Comparison of ENCODE assay signal across 8 mouse cellular contexts in genomic region chr5:139724336-139725116, GRCm38 (mm10). TPM values are rescaled to one million over a fixed set of nuclear protein-coding genes. Genes with fewer than 3 reads are reported as not detected.
A peak's percentile ranks its signal among the peaks of the same experiment; 100 is the strongest.
DNase-seq lines count a peak whose midpoint lies in the region; ATAC-seq lines count a peak whose summit lies in the region.

No protein-coding gene starts in this region.

- H3K9me3 ChIP-seq in kidney, embryonic 15.5 days (replicated peaks) = no peaks in the 10 kb centered on the region
- no peaks in the 10 kb centered on the region for H3K9me3 ChIP-seq in heart, embryonic 12.5 days (replicated peaks)
- H3K9me3 ChIP-seq in midbrain, embryonic 13.5 days = no peaks in the 10 kb centered on the region

- H3K27ac ChIP-seq in kidney, embryonic 15.5 days = peak overlapping the region; percentile 64; the same call in 1 of the 2 replicates
- H3K27ac ChIP-seq in heart, embryonic 12.5 days (ENCODE audit: poor library complexity, severe bottlenecking) = no peak overlapping the region
- H3K27ac ChIP-seq in midbrain, embryonic 13.5 days = no peak overlapping the region

- H3K36me3 ChIP-seq in kidney, embryonic 15.5 days = no peaks in the 10 kb centered on the region
- H3K36me3 ChIP-seq in heart, embryonic 12.5 days = no peaks in the 10 kb centered on the region
- no peaks in the 10 kb centered on the region for H3K36me3 ChIP-seq in midbrain, embryonic 13.5 days

- H3K4me2 ChIP-seq in kidney, embryonic 15.5 days = peak overlapping the region; percentile 36
- H3K4me2 ChIP-seq in heart, embryonic 12.5 days = no peak overlapping the region
- H3K4me2 ChIP-seq in midbrain, embryonic 13.5 days (replicated peaks) = no peak overlapping the region

- peaks cover 24% of the 10 kb centered on the region for H3K4me1 ChIP-seq in kidney, embryonic 15.5 days
- peaks cover 17% of the 10 kb centered on the region for H3K4me1 ChIP-seq in heart, embryonic 12.5 days (replicated peaks)
- H3K4me1 ChIP-seq in midbrain, embryonic 13.5 days (replicated peaks) = peaks cover 5% of the 10 kb centered on the region; the same call in 1 of the 2 replicates

- no peak overlapping the region for H3K4me3 ChIP-seq in kidney, embryonic 15.5 days (replicated peaks)
- H3K4me3 ChIP-seq in heart, embryonic 12.5 days = no peak overlapping the region
- H3K4me3 ChIP-seq in midbrain, embryonic 13.5 days (replicated peaks) = no peak overlapping the region

- DNase-seq in adrenal gland, adult 2 months = peak; percentile 45
- no peak for DNase-seq in adrenal gland, postnatal 4 days (ENCODE audit: low spot score in 2 of 2)
- DNase-seq in kidney, adult 11 months = no peak

- H3K27me3 ChIP-seq in kidney, embryonic 15.5 days = no peaks in the 10 kb centered on the region
- H3K27me3 ChIP-seq in heart, embryonic 12.5 days (replicated peaks) = no peaks in the 10 kb centered on the region
- H3K27me3 ChIP-seq in midbrain, embryonic 13.5 days = no peaks in the 10 kb centered on the region

- ATAC-seq in kidney, embryonic 15.5 days (replicated peaks; ENCODE audit: low FRiP score) = peak; percentile 52; the same call in 1 of the 2 replicates
- ATAC-seq in heart, embryonic 12.5 days (ENCODE audit: insufficient number of reproducible peaks, low FRiP score) = 0 out of 2 replicates have a peak, but pooled peaks have one; percentile 18
- 0 out of 2 replicates have a peak, but pooled peaks have one; percentile 11 for ATAC-seq in midbrain, embryonic 13.5 days
- ATAC-seq in megakaryocyte, adult 5-6 weeks (ENCODE audit: poor library complexity, severe bottlenecking) = no peak
- ATAC-seq in cerebellum, adult (ENCODE audit: insufficient number of reproducible peaks, low FRiP score, low TSS enrichment) = no peak

- 31% methylated on average over 10 of the region's 10 CpGs for WGBS in kidney, embryonic 15.5 days
- 50% methylated on average over 10 of the region's 10 CpGs for WGBS in heart, embryonic 12.5 days
- WGBS in midbrain, embryonic 13.5 days = 60% methylated on average over 10 of the region's 10 CpGs

- H3K9ac ChIP-seq in kidney, embryonic 15.5 days = no peak overlapping the region
- H3K9ac ChIP-seq in heart, embryonic 12.5 days = no peak overlapping the region
- no peak overlapping the region; the same call in 1 of the 2 replicates for H3K9ac ChIP-seq in midbrain, embryonic 13.5 days (replicated peaks)

RNA-seq across cellular contexts. Expression of gene Micall2, which starts 11.6 kb away (rescaled TPM):
- 10 to 100 TPM in 1 of 2 experiments, 1 to 10 TPM in 1; 6.0 to 14.7 TPM for total RNA-seq in adrenal gland, adult 2 months (2021)
- 6.1 and 7.6 TPM in 2 replicates for polyA plus RNA-seq in adrenal gland, adult 2 months (2012; rRNA removed)
- 10 to 100 TPM; 13.4 to 13.7 TPM for total RNA-seq in adrenal gland, postnatal 4 days (2021)
- polyA plus RNA-seq in kidney, embryonic 15.5 days (2015; fragmentation: Nextera tagmentation; extraction: Ambion mirVana) = 4.6 and 5.9 TPM in 2 replicates
- 2.1 and 3.4 TPM in 2 replicates for polyA plus RNA-seq in heart, embryonic 12.5 days (2016; fragmentation: Nextera tagmentation; extraction: Ambion mirVana)
- polyA plus RNA-seq in midbrain, embryonic 13.5 days (2015; fragmentation: Nextera tagmentation; extraction: Ambion mirVana) = 7.5 and 8.9 TPM in 2 replicates
- total RNA-seq in megakaryocyte, adult 5-6 weeks (2015) = 5.4 and 7.0 TPM in 2 replicates
- total RNA-seq in megakaryocyte, adult 5-6 weeks (2017) = 1.8 and 2.9 TPM in 2 replicates

RNA-seq across cellular contexts. Expression of gene Ints1, which starts 50.9 kb away (rescaled TPM):
- 10 to 100 TPM; 50.6 to 55.9 TPM for total RNA-seq in adrenal gland, adult 2 months (2021)
- polyA plus RNA-seq in adrenal gland, adult 2 months (2012; rRNA removed) = 77.2 and 91.0 TPM in 2 replicates
- 10 to 100 TPM; 52.8 to 65.7 TPM for total RNA-seq in adrenal gland, postnatal 4 days (2021)
- 26.1 and 27.7 TPM in 2 replicates for polyA plus RNA-seq in kidney, embryonic 15.5 days (2015; fragmentation: Nextera tagmentation; extraction: Ambion mirVana)
- 24.2 and 32.7 TPM in 2 replicates for polyA plus RNA-seq in heart, embryonic 12.5 days (2016; fragmentation: Nextera tagmentation; extraction: Ambion mirVana)
- 24.0 and 28.9 TPM in 2 replicates for polyA plus RNA-seq in midbrain, embryonic 13.5 days (2015; fragmentation: Nextera tagmentation; extraction: Ambion mirVana)
- 25.5 and 41.7 TPM in 2 replicates for total RNA-seq in megakaryocyte, adult 5-6 weeks (2015)
- 15.9 and 31.2 TPM in 2 replicates for total RNA-seq in megakaryocyte, adult 5-6 weeks (2017)

Comparison
In these comparisons a context has a peak if more than half of its experiments do, and no peak if none do; other contexts are left out.
1. ATAC-seq: peak in kidney, embryonic 15.5 days (single experiment), heart, embryonic 12.5 days (single experiment) and midbrain, embryonic 13.5 days (single experiment); none in megakaryocyte, adult 5-6 weeks (single experiment) and cerebellum, adult (single experiment).